Mouse (Mus musculus) olfactory bulb, adult 2 months (tissue): ENCODE results near the gene Rbm34.

Experiments
- CTCF ChIP-seq: fragments of 200-500 bp; IDR thresholded peaks from 2 replicates; pipeline ENCODE4 v1.5.1; 2012; ENCODE audit warnings: low read depth, mild to moderate bottlenecking, low read length, moderate library complexity; ENCODE audit not compliant: insufficient read depth
- POLR2A ChIP-seq: fragments of 200-500 bp; IDR thresholded peaks from 2 replicates; pipeline ENCODE4 v1.6.1; 2012; ENCODE audit warnings: mild to moderate bottlenecking, low read depth, low read length, moderate library complexity; ENCODE audit not compliant: insufficient read depth

- TF ChIP-seq CTCF (no peak), POLR2A (no peak)
Measured at GRCm38 (mm10) chr8:126901612-126902011, 69.3 kb downstream of the Rbm34 start.
